In genomic region chr6:111738983-111739382, GRCm38 (mm10) we compare ENCODE assay signal across 10 mouse cellular contexts.
DNase-seq lines count a peak whose midpoint lies in the region; ATAC-seq lines count a peak whose summit lies in the region.
"Had no signal": no experiment of that assay in that cellular context is flagged by ENCODE, and none has a peak within 500 bp of the region (broad histone marks: within the 10 kb centered on the region; RNA-seq: fewer than 3 reads in every experiment).

No protein-coding gene starts in this region.

- DNase-seq in frontal cortex, postnatal 25 days (ENCODE audit: low spot score in 2 of 2) = no peak
- peak; percentile 93 to 94 for DNase-seq in cerebellum, postnatal 10 days
- peak; percentile 63 for DNase-seq in layer of hippocampus, adult 9-11 months
- peak; percentile 46 for DNase-seq in right cerebral cortex, postnatal 25 days
- DNase-seq in spleen, postnatal 4 days (ENCODE audit: low spot score in 2 of 2) = no peak
- DNase-seq in liver = no peak
- no peak for DNase-seq in kidney, postnatal 10 days
- DNase-seq: heart, postnatal 36 days; kidney, adult 18-20 months had no signal

- peak; percentile 88 for ATAC-seq in frontal cortex, adult (ENCODE audit: low TSS enrichment)

Comparison
In these comparisons a context has a peak if more than half of its experiments do, and no peak if none do; other contexts are left out.
1. DNase-seq: peak in cerebellum, postnatal 10 days (2 of 2), layer of hippocampus, adult 9-11 months (single experiment) and right cerebral cortex, postnatal 25 days (single experiment); none in frontal cortex, postnatal 25 days (0 of 2), spleen, postnatal 4 days (0 of 2), liver (single experiment) and kidney, postnatal 10 days (single experiment).